Mouse (Mus musculus): Measurements from ENCODE around the gene Snx32. TPM values are rescaled to one million over a fixed set of nuclear protein-coding genes. Genes with fewer than 3 reads are reported as not detected.

The Snx32 gene
- total RNA-seq, 2 experiments from 2014 or later: 64.8 to 67.7 TPM

GRCm38 (mm10) chr19:5483386-5484359 lies 26.7 kb downstream of the Snx32 start:
- intact Hi-C loops (cut with DNase I): no loop called here
- DNase-seq: no peak

GRCm38 (mm10) chr19:5481398-5481797 lies 28.9 kb downstream of the Snx32 start:
- no peak for DNase-seq
- intact Hi-C loops (cut with DNase I): no loop called here

GRCm38 (mm10) chr19:5480016-5480415 lies 30.3 kb downstream of the Snx32 start:
- no peak for DNase-seq

GRCm38 (mm10) chr19:5477668-5478300 lies 32.6 kb downstream of the Snx32 start:
- intact Hi-C loops (cut with DNase I): no loop called here

More at GRCm38 (mm10) chr19:5480016-5480415, 30.3 kb downstream of the Snx32 start:
- intact Hi-C loops (cut with DNase I): no loop called here

GRCm38 (mm10) chr19:5477004-5477667 lies 33.2 kb downstream of the Snx32 start:
- intact Hi-C loops (cut with DNase I): no loop called here
- no peak for DNase-seq

More at GRCm38 (mm10) chr19:5477668-5478300, 32.6 kb downstream of the Snx32 start:
- no peak for DNase-seq

GRCm38 (mm10) chr19:5475069-5475714 lies 35.1 kb downstream of the Snx32 start:
- intact Hi-C loops (cut with DNase I): no loop called here
- no peak for DNase-seq

GRCm38 (mm10) chr19:5474281-5475068 lies 35.9 kb downstream of the Snx32 start:
- intact Hi-C loops (cut with DNase I): no loop called here
- peak; percentile 48 for DNase-seq

- intact Hi-C loops (cut with DNase I): no loop called here
- peak; percentile 80 for DNase-seq
These were observed 36.6 kb downstream of the Snx32 start, which contains the start of gene Efemp2 for GRCm38 (mm10) chr19:5473720-5474119. TSS of gene Efemp2 (plus strand) at chr19:5473954.

GRCm38 (mm10) chr19:5472857-5473256 lies 37.5 kb downstream of the Snx32 start:
- no peak for DNase-seq
- intact Hi-C loops (cut with DNase I): no loop called here

- no peak for DNase-seq
- intact Hi-C loops (cut with DNase I): no loop called here
These were observed 38.5 kb downstream of the Snx32 start for GRCm38 (mm10) chr19:5471846-5472245.

GRCm38 (mm10) chr19:5468374-5468773 lies 42.0 kb downstream of the Snx32 start, which contains the start of gene Ctsw:
TSS of gene Ctsw (minus strand) at chr19:5468507.
- no peak for DNase-seq
- intact Hi-C loops (cut with DNase I): no loop called here

GRCm38 (mm10) chr19:5466916-5467500 lies 43.3 kb downstream of the Snx32 start:
- intact Hi-C loops (cut with DNase I): no loop called here
- DNase-seq: no peak

- no peak for DNase-seq
- intact Hi-C loops (cut with DNase I): no loop called here
These were observed 45.3 kb downstream of the Snx32 start for GRCm38 (mm10) chr19:5465037-5465436.

- intact Hi-C loops (cut with DNase I): no loop called here
- peak; percentile 79 for DNase-seq
These were observed 46.4 kb downstream of the Snx32 start for GRCm38 (mm10) chr19:5463791-5464562.

- intact Hi-C loops (cut with DNase I): no loop called here
These were observed 47.1 kb downstream of the Snx32 start for GRCm38 (mm10) chr19:5463212-5463611.

GRCm38 (mm10) chr19:5461411-5461810 lies 48.9 kb downstream of the Snx32 start:
- DNase-seq: no peak
- intact Hi-C loops (cut with DNase I): no loop called here

More at GRCm38 (mm10) chr19:5463212-5463611, 47.1 kb downstream of the Snx32 start:
- no peak for DNase-seq

GRCm38 (mm10) chr19:5460465-5460911 lies 49.9 kb downstream of the Snx32 start, which contains the start of gene Fibp:
TSS of gene Fibp (plus strand) at chr19:5460615.
- intact Hi-C loops (cut with DNase I): no loop called here
- DNase-seq: peak; percentile 87

GRCm38 (mm10) chr19:5459896-5460295 lies 50.4 kb downstream of the Snx32 start:
- intact Hi-C loops (cut with DNase I): no loop called here
- DNase-seq: no peak

Measured in left cerebral cortex, postnatal 4 days (tissue).